Mouse (Mus musculus) NIH3T3 (cell line): ENCODE results near the gene Tmem255b.
A peak's percentile ranks its signal among the peaks of the same experiment; 100 is the strongest.

Experiments
- DNase-seq: peaks from one replicate; pipeline ENCODE4 v3.0.0-alpha.2; 2012; ENCODE audit warnings: low read depth

The Tmem255b gene

GRCm38 (mm10) chr8:13448145-13448544, 13.2 kb downstream of the Tmem255b start:
- DNase-seq: peak; percentile 55

- DNase-seq: peak; percentile 40
Observed at GRCm38 (mm10) chr8:13451747-13452277, 16.8 kb downstream of the Tmem255b start.

- DNase-seq: no peak
Observed at GRCm38 (mm10) chr8:13454341-13455113, 19.5 kb downstream of the Tmem255b start.

- peak; percentile 84 for DNase-seq
Observed at GRCm38 (mm10) chr8:13455295-13455694, 20.3 kb downstream of the Tmem255b start.

GRCm38 (mm10) chr8:13459431-13459830, 24.4 kb downstream of the Tmem255b start:
- DNase-seq: no peak

GRCm38 (mm10) chr8:13461085-13461765, 26.2 kb downstream of the Tmem255b start:
- DNase-seq: no peak

- DNase-seq: peak; percentile 84
Observed at GRCm38 (mm10) chr8:13461843-13462242, 26.9 kb downstream of the Tmem255b start.

GRCm38 (mm10) chr8:13462392-13462791, 27.4 kb downstream of the Tmem255b start:
- DNase-seq: peak; percentile 38

GRCm38 (mm10) chr8:13465324-13465723, 30.3 kb downstream of the Tmem255b start:
- DNase-seq: no peak

- peak; percentile 57 for DNase-seq
Observed at GRCm38 (mm10) chr8:13466989-13467388, 32.0 kb downstream of the Tmem255b start.

- DNase-seq: peak; percentile 14
Observed at GRCm38 (mm10) chr8:13468737-13469136, 33.7 kb downstream of the Tmem255b start.

GRCm38 (mm10) chr8:13471484-13471883, 36.5 kb downstream of the Tmem255b start:
- no peak for DNase-seq

- DNase-seq: peak; percentile 24
Observed at GRCm38 (mm10) chr8:13472284-13472683, 37.3 kb downstream of the Tmem255b start.

- DNase-seq: no peak
Observed at GRCm38 (mm10) chr8:13475892-13476291, 40.9 kb downstream of the Tmem255b start.

GRCm38 (mm10) chr8:13481089-13481554, 46.1 kb downstream of the Tmem255b start:
- peak; percentile 33 for DNase-seq

GRCm38 (mm10) chr8:13481596-13481995, 46.6 kb downstream of the Tmem255b start:
- no peak for DNase-seq

- DNase-seq: no peak
Observed at GRCm38 (mm10) chr8:13482101-13482801, 47.3 kb downstream of the Tmem255b start.

- DNase-seq: no peak
Observed at GRCm38 (mm10) chr8:13483191-13483590, 48.2 kb downstream of the Tmem255b start.

GRCm38 (mm10) chr8:13489351-13489750, 54.4 kb downstream of the Tmem255b start:
- no peak for DNase-seq

- DNase-seq: no peak
Observed at GRCm38 (mm10) chr8:13489986-13490910, 55.3 kb downstream of the Tmem255b start.

- DNase-seq: no peak
Observed at GRCm38 (mm10) chr8:13491491-13492010, 56.6 kb downstream of the Tmem255b start.
